Mouse (Mus musculus) forebrain, embryonic 11.5 days (tissue): ENCODE data around the gene Nudt22. TPM values are rescaled to one million over a fixed set of nuclear protein-coding genes. Genes with fewer than 3 reads are reported as not detected.

Experiments
- ATAC-seq: fragments of 200-750 bp; cut with Nextera tagmentation; replicated peaks from 2 replicates; pipeline ENCODE4 v1.8.0; 2017; ENCODE audit warnings: moderate TSS enrichment; ENCODE audit not compliant: low FRiP score
- DNase-seq: peaks from one replicate; pipeline ENCODE4 v3.0.0-alpha.2; 2017; ENCODE audit warnings: low spot score
- H3K27ac ChIP-seq: fragments of 300-500 bp; sonication (generic); 2 replicates; pipeline ENCODE4 v1.5.1; 2014; ENCODE audit warnings: low read depth, low read length
- H3K27me3 ChIP-seq: fragments of 300-500 bp; sonication (generic); 2 replicates; pipeline ENCODE4 v1.6.1; 2014; ENCODE audit warnings: mild to moderate bottlenecking, low read length, mixed read lengths; ENCODE audit not compliant: control insufficient read depth, insufficient read depth
- H3K36me3 ChIP-seq: fragments of 300-500 bp; sonication (generic); 2 replicates; pipeline ENCODE4 v1.6.1; 2014; ENCODE audit warnings: mild to moderate bottlenecking, low read length, moderate library complexity, mixed read lengths; ENCODE audit not compliant: control insufficient read depth, insufficient read depth
- H3K4me1 ChIP-seq: fragments of 300-500 bp; sonication (generic); replicated peaks from 2 replicates; pipeline ENCODE4 v1.6.1; 2014; ENCODE audit warnings: low read length, mixed read lengths; ENCODE audit not compliant: control insufficient read depth, insufficient read depth
- H3K4me2 ChIP-seq: fragments of 300-500 bp; sonication (generic); 2 replicates; pipeline ENCODE4 v1.6.1; 2014; ENCODE audit warnings: low read depth, mild to moderate bottlenecking, low read length, moderate library complexity, mixed read lengths; ENCODE audit not compliant: severe bottlenecking
- H3K4me3 ChIP-seq: fragments of 300-500 bp; sonication (generic); 2 replicates; pipeline ENCODE4 v1.5.1; 2014; ENCODE audit warnings: low read depth, low read length
- H3K9ac ChIP-seq: fragments of 300-500 bp; sonication (generic); 2 replicates; pipeline ENCODE4 v1.6.1; 2014; ENCODE audit warnings: low read length
- H3K9me3 ChIP-seq: fragments of 300-500 bp; sonication (generic); 2 replicates; pipeline ENCODE4 v1.6.1; 2016; ENCODE audit warnings: low read length, mixed read lengths; ENCODE audit not compliant: control insufficient read depth
- WGBS: fragments of 180-500 bp; shearing (Covaris S2); extraction: QIAGEN DNeasy Blood & Tissue Kit; methylation state at CpG from one replicate; pipeline ENCODE4 v1.1.7; 2014; 5-methylcytosine and 5-hydroxymethylcytosine counted together
- polyA plus RNA-seq: library from polyadenylated mRNA; unstranded; fragments of >200 nt; fragmentation: Nextera tagmentation; extraction: Ambion mirVana; gene quantifications from 2 replicates; pipeline ENCODE4 v1.2.1, GENCODE M21; 2014

The Nudt22 gene
- polyA plus RNA-seq, 1 experiment from 2014 or later: 14.6 TPM

GRCm38 (mm10) chr19:7006892-7007593, 11.1 kb upstream of the Nudt22 start:
- Histone ChIP-seq H3K4me3 (no peak overlapping the region), H3K36me3 (no peaks in the 10 kb centered on the region), H3K27me3 (no peaks in the 10 kb centered on the region), H3K9ac (no peak overlapping the region), H3K9me3 (no peaks in the 10 kb centered on the region), H3K27ac (no peak overlapping the region), H3K4me2 (no peak overlapping the region), H3K4me1 (no peaks in the 10 kb centered on the region)
- DNase-seq: no peak
- 92% methylated on average over 9 of the region's 9 CpGs for WGBS
- no peak for ATAC-seq

DNA sequence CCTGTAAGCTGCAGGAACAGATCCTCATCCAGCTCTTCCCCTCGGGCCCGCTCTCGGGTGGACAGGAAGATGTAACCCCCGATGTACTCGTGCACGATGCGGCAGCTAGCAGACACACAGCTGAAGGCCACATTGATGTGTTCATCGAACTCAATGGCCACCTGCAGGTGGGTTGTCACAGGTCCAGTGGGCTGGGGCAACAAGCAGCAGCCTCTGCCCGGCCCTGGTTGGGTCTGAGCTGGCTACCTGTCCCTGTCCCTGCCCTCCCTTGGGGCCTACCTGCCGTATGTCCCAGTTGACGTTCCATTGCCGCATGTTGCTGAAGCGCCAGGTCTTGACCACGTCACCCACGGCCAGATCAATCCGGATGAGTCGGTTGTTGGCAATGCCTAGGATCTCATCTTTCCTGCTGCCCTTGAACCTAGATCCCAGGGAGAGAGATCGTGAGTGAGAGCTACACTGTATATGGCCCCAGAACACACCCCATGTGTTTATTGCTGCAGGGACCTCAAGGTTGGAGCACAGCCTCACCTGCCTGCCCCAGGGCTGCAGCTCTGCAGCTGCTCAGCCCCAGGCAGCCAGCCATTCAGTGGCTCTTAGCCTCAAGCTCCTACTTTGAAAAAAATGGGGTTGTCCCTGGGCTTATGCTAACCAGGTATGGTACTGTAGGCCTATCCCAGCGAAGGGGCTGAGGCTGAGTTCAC, 3.6 kb upstream of the Nudt22 start:
- peaks cover 12% of the 10 kb centered on the region for H3K4me1 ChIP-seq
- DNase-seq (no peak), ATAC-seq (no peak)
- no peaks in the 10 kb centered on the region; the same call in 1 of the 2 replicates for H3K36me3 ChIP-seq
- no peaks in the 10 kb centered on the region for H3K9me3 ChIP-seq
- H3K27me3 ChIP-seq: no peaks in the 10 kb centered on the region
- no peak overlapping the region for H3K4me3 ChIP-seq
- H3K4me2 ChIP-seq: no peak overlapping the region
- H3K9ac ChIP-seq: no peak overlapping the region
- no peak overlapping the region for H3K27ac ChIP-seq
- 94% methylated on average over 19 of the region's 19 CpGs for WGBS

DNA sequence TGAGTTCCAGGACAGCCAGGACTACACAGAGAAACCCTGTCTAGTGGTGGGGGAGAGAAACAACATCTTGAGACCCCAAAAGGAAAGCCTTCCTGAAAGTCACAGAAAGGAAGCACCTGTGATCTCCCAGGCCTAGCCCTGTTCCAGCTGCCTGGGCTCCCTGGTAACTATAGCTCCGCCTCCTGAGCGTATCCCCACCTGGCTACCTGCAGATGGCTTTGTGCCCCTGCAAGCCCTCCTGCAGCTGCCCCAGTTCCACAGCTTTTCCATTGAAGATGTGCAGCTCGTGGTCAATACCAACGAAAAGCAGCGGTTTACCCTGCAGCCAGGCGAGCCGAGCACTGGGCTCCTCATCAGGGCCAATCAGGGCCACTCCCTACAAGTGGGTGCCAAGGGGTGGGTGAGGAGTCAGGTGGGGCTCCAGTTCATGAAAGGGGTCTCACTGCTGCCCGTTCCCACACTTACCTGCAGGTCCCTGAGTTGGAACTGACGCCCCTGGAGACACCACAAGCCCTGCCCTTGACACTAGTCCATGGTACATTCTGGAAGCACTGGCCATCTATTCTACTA, 1.9 kb upstream of the Nudt22 start:
- Histone ChIP-seq H3K9me3 (no peaks in the 10 kb centered on the region), H3K4me1 (peaks cover 17% of the 10 kb centered on the region), H3K4me2 (no peak overlapping the region), H3K9ac (no peak overlapping the region), H3K36me3 (no peaks in the 10 kb centered on the region; the same call in 1 of the 2 replicates), H3K27ac (no peak overlapping the region), H3K4me3 (no peak overlapping the region), H3K27me3 (no peaks in the 10 kb centered on the region)
- no peak for ATAC-seq
- DNase-seq: no peak
- WGBS: 77% methylated on average over 9 of the region's 9 CpGs

GRCm38 (mm10) chr19:6995255-6995991, 494 bp downstream of the Nudt22 start:
- H3K4me3 ChIP-seq: peak overlapping the region; percentile 49
- H3K27me3 ChIP-seq: no peaks in the 10 kb centered on the region
- H3K4me2 ChIP-seq: peak overlapping the region; percentile 86
- ATAC-seq (no peak), DNase-seq (no peak)
- WGBS: 48% methylated on average over 21 of the region's 21 CpGs
- peak overlapping the region; percentile 65 for H3K9ac ChIP-seq
- H3K9me3 ChIP-seq: no peaks in the 10 kb centered on the region
- H3K4me1 ChIP-seq: peaks cover 18% of the 10 kb centered on the region
- H3K36me3 ChIP-seq: no peaks in the 10 kb centered on the region; the same call in 1 of the 2 replicates
- no peak overlapping the region; the same call in 1 of the 2 replicates for H3K27ac ChIP-seq

DNA sequence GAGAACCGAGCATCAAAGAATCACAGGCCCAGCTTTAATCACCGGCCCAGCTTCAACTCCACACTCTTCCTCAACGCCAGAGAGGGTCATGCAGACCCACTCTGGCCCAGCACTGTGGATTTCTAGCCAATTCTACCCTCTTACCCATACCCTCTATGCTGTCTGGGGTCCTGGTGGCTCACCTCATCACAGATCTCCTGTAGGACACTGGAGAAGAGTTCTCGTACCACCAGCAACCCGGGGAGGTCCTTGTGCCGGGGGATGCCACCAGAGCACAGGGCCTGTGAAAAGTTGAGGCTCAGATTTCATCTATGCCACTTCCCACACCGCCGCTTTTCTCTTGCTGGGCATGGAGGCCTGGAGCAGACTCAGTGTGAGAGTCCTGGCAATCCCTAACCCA, 1.4 kb downstream of the Nudt22 start:
- H3K27ac ChIP-seq: no peak overlapping the region

DNA sequence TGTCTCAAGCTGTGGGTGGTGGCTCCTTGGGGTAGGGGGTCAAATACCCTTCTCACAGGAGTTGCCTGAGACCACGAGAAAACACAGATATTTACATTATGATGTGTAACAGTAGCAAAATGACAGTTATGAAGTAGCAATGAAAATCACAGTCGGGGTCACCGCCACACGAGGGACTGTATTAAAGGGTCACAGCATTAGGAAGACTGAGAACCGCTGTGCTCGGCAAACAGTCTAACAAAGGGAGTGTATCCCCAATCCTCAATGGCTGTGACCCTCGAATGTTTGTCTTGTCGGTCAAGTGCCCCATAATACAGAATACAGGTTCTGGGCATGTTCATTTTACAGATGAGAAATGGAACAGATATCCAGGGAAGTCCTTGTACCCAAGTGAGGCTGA, 1.9 kb downstream of the Nudt22 start:
- Histone ChIP-seq H3K36me3 (no peaks in the 10 kb centered on the region), H3K4me3 (no peak overlapping the region), H3K9me3 (no peaks in the 10 kb centered on the region), H3K27me3 (no peaks in the 10 kb centered on the region), H3K27ac (no peak overlapping the region), H3K9ac (no peak overlapping the region), H3K4me1 (peaks cover 18% of the 10 kb centered on the region), H3K4me2 (no peak overlapping the region)
- DNase-seq (no peak), ATAC-seq (no peak)
- WGBS: 89% methylated on average over 8 of the region's 8 CpGs

More for the DNA sequence above, 1.4 kb downstream of the Nudt22 start:
- peaks cover 18% of the 10 kb centered on the region for H3K4me1 ChIP-seq
- H3K4me3 ChIP-seq: no peak overlapping the region
- no peaks in the 10 kb centered on the region for H3K9me3 ChIP-seq
- no peak for DNase-seq
- no peak overlapping the region for H3K4me2 ChIP-seq
- no peak for ATAC-seq
- 88% methylated on average over 8 of the region's 8 CpGs for WGBS
- H3K36me3 ChIP-seq: no peaks in the 10 kb centered on the region
- no peaks in the 10 kb centered on the region for H3K27me3 ChIP-seq
- H3K9ac ChIP-seq: no peak overlapping the region

- Histone ChIP-seq H3K36me3 (no peaks in the 10 kb centered on the region), H3K27me3 (no peaks in the 10 kb centered on the region), H3K4me3 (peak overlapping the region; percentile 52), H3K4me2 (peak overlapping the region; percentile 94), H3K9me3 (no peaks in the 10 kb centered on the region), H3K4me1 (peaks cover 18% of the 10 kb centered on the region), H3K9ac (peak overlapping the region; percentile 65), H3K27ac (peak overlapping the region; percentile 62)
- DNase-seq: no peak
- 60% methylated on average over 14 of the region's 14 CpGs for WGBS
- no peak for ATAC-seq
Measured at GRCm38 (mm10) chr19:6993011-6993770, 2.7 kb downstream of the Nudt22 start.
